Mouse (Mus musculus): ENCODE results near the gene Gnas. TPM values are rescaled to one million over a fixed set of nuclear protein-coding genes. Genes with fewer than 3 reads are reported as not detected.

Gene Gnas
- polyA plus RNA-seq, 1 experiment from 2014 or later = 1,446 TPM

- peak overlapping the region; percentile 99 for H3K4me3 ChIP-seq
- no peaks in the 10 kb centered on the region for H3K36me3 ChIP-seq
- no peak overlapping the region for H3K27ac ChIP-seq (ENCODE audit: poor library complexity, severe bottlenecking)
- H3K4me2 ChIP-seq = peak overlapping the region; percentile 74
- 52% methylated on average over 64 of the region's 64 CpGs for WGBS
- no peaks in the 10 kb centered on the region for H3K27me3 ChIP-seq (replicated peaks)
- H3K9me3 ChIP-seq (replicated peaks) = peaks cover 8% of the 10 kb centered on the region; the same call in 1 of the 2 replicates
- H3K4me1 ChIP-seq (replicated peaks) = peaks cover 15% of the 10 kb centered on the region
- H3K9ac ChIP-seq = peak overlapping the region; percentile 64
- ATAC-seq (ENCODE audit: insufficient number of reproducible peaks, low FRiP score) = peak; percentile 54
Measured at GRCm38 (mm10) chr2:174327295-174327981, 43.3 kb downstream of the Gnas start.

- WGBS = 45% methylated on average over 46 of the region's 46 CpGs
- peak overlapping the region; percentile 74 for H3K4me2 ChIP-seq
- peak overlapping the region; percentile 99 for H3K4me3 ChIP-seq
- ATAC-seq (ENCODE audit: insufficient number of reproducible peaks, low FRiP score) = no peak
- H3K4me1 ChIP-seq (replicated peaks) = peaks cover 21% of the 10 kb centered on the region
- peak overlapping the region; percentile 100 for H3K9ac ChIP-seq
- H3K27me3 ChIP-seq (replicated peaks) = no peaks in the 10 kb centered on the region
- H3K9me3 ChIP-seq (replicated peaks) = peaks cover 8% of the 10 kb centered on the region; the same call in 1 of the 2 replicates
- no peaks in the 10 kb centered on the region for H3K36me3 ChIP-seq
- H3K27ac ChIP-seq (ENCODE audit: poor library complexity, severe bottlenecking) = peak overlapping the region; percentile 100; the same call in 1 of the 2 replicates
Measured at GRCm38 (mm10) chr2:174328358-174328905, 44.3 kb downstream of the Gnas start.

- H3K4me2 ChIP-seq = peak overlapping the region; percentile 74
- no peaks in the 10 kb centered on the region for H3K27me3 ChIP-seq (replicated peaks)
- H3K4me3 ChIP-seq = peak overlapping the region; percentile 99
- 0 out of 2 replicates have a peak, but pooled peaks cover 2% of the 10 kb centered on the region for H3K36me3 ChIP-seq
- peaks cover 8% of the 10 kb centered on the region; the same call in 1 of the 2 replicates for H3K9me3 ChIP-seq (replicated peaks)
- peak overlapping the region; percentile 100 for H3K27ac ChIP-seq (ENCODE audit: poor library complexity, severe bottlenecking)
- peaks cover 27% of the 10 kb centered on the region for H3K4me1 ChIP-seq (replicated peaks)
- peak overlapping the region; percentile 100 for H3K9ac ChIP-seq
- ATAC-seq (ENCODE audit: insufficient number of reproducible peaks, low FRiP score) = no peak
- 38% methylated on average over 53 of the region's 58 CpGs for WGBS
Measured at GRCm38 (mm10) chr2:174328926-174329662, 45.0 kb downstream of the Gnas start.

GRCm38 (mm10) chr2:174329663-174330615 lies 45.8 kb downstream of the Gnas start:
- Histone ChIP-seq H3K9ac (peak overlapping the region; percentile 100), H3K4me3 (peak overlapping the region; percentile 99), H3K4me1 (replicated peaks) (peaks cover 36% of the 10 kb centered on the region), H3K27me3 (replicated peaks) (no peaks in the 10 kb centered on the region), H3K9me3 (replicated peaks) (peaks cover 8% of the 10 kb centered on the region; the same call in 1 of the 2 replicates), H3K4me2 (peak overlapping the region; percentile 74), H3K36me3 (peaks cover 7% of the 10 kb centered on the region), H3K27ac (ENCODE audit: poor library complexity, severe bottlenecking) (peak overlapping the region; percentile 100)
- ATAC-seq (ENCODE audit: insufficient number of reproducible peaks, low FRiP score) = peak; percentile 87
- under 1% methylated on average over 86 of the region's 131 CpGs for WGBS

GRCm38 (mm10) chr2:174330616-174331191 lies 46.6 kb downstream of the Gnas start:
- Histone ChIP-seq H3K27me3 (replicated peaks) (no peaks in the 10 kb centered on the region), H3K4me1 (replicated peaks) (peaks cover 43% of the 10 kb centered on the region)
- 0% methylated on average over 40 of the region's 48 CpGs for WGBS

GRCm38 (mm10) chr2:174331282-174332030 lies 47.3 kb downstream of the Gnas start:
- no peak for ATAC-seq (ENCODE audit: insufficient number of reproducible peaks, low FRiP score)
- Histone ChIP-seq H3K27me3 (replicated peaks) (no peaks in the 10 kb centered on the region), H3K9me3 (replicated peaks) (peaks cover 8% of the 10 kb centered on the region; the same call in 1 of the 2 replicates), H3K4me2 (peak overlapping the region; percentile 74), H3K4me1 (replicated peaks) (peaks cover 51% of the 10 kb centered on the region), H3K27ac (ENCODE audit: poor library complexity, severe bottlenecking) (peak overlapping the region; percentile 100), H3K4me3 (peak overlapping the region; percentile 99), H3K9ac (peak overlapping the region; percentile 100), H3K36me3 (peaks cover 11% of the 10 kb centered on the region)
- WGBS = 26% methylated on average over 12 of the region's 12 CpGs

More at GRCm38 (mm10) chr2:174330616-174331191, 46.6 kb downstream of the Gnas start:
- Histone ChIP-seq H3K9me3 (replicated peaks) (peaks cover 8% of the 10 kb centered on the region; the same call in 1 of the 2 replicates), H3K36me3 (peaks cover 7% of the 10 kb centered on the region), H3K27ac (ENCODE audit: poor library complexity, severe bottlenecking) (peak overlapping the region; percentile 100), H3K4me3 (peak overlapping the region; percentile 99), H3K4me2 (peak overlapping the region; percentile 74), H3K9ac (peak overlapping the region; percentile 100)
- peak; percentile 71 for ATAC-seq (ENCODE audit: insufficient number of reproducible peaks, low FRiP score)

- no peaks in the 10 kb centered on the region for H3K9me3 ChIP-seq (replicated peaks)
- no peak for ATAC-seq (ENCODE audit: insufficient number of reproducible peaks, low FRiP score)
- peaks cover 12% of the 10 kb centered on the region for H3K36me3 ChIP-seq
- 45% methylated on average over 7 of the region's 7 CpGs for WGBS
- H3K27ac ChIP-seq (ENCODE audit: poor library complexity, severe bottlenecking) = no peak overlapping the region
- H3K4me2 ChIP-seq = peak overlapping the region; percentile 50
- H3K9ac ChIP-seq = no peak overlapping the region; the same call in 1 of the 2 replicates
- peaks cover 65% of the 10 kb centered on the region for H3K4me1 ChIP-seq (replicated peaks)
- no peak overlapping the region for H3K4me3 ChIP-seq
- no peaks in the 10 kb centered on the region for H3K27me3 ChIP-seq (replicated peaks)
Measured at GRCm38 (mm10) chr2:174333239-174333890, 49.2 kb downstream of the Gnas start.

- 67% methylated on average over 10 of the region's 10 CpGs for WGBS
- ATAC-seq (ENCODE audit: insufficient number of reproducible peaks, low FRiP score) = no peak
- Histone ChIP-seq H3K9ac (no peak overlapping the region), H3K9me3 (replicated peaks) (no peaks in the 10 kb centered on the region), H3K4me3 (no peak overlapping the region), H3K36me3 (peaks cover 18% of the 10 kb centered on the region), H3K27me3 (replicated peaks) (no peaks in the 10 kb centered on the region), H3K27ac (ENCODE audit: poor library complexity, severe bottlenecking) (peak overlapping the region; percentile 20; the same call in 1 of the 2 replicates), H3K4me1 (replicated peaks) (peaks cover 66% of the 10 kb centered on the region), H3K4me2 (peak overlapping the region; percentile 36)
Measured at GRCm38 (mm10) chr2:174334415-174334814, 50.3 kb downstream of the Gnas start.

- Histone ChIP-seq H3K27ac (ENCODE audit: poor library complexity, severe bottlenecking) (no peak overlapping the region), H3K9me3 (replicated peaks) (no peaks in the 10 kb centered on the region), H3K4me2 (no peak overlapping the region), H3K9ac (no peak overlapping the region), H3K36me3 (peaks cover 35% of the 10 kb centered on the region), H3K4me3 (no peak overlapping the region), H3K27me3 (replicated peaks) (no peaks in the 10 kb centered on the region), H3K4me1 (replicated peaks) (peaks cover 89% of the 10 kb centered on the region)
- ATAC-seq (ENCODE audit: insufficient number of reproducible peaks, low FRiP score) = no peak
- 82% methylated on average over 13 of the region's 13 CpGs for WGBS
Measured at GRCm38 (mm10) chr2:174337275-174337674, 53.2 kb downstream of the Gnas start.
